Mouse (Mus musculus) lung, adult 2 months (tissue): ENCODE results near the gene Tbx6.

Experiments used
- CTCF ChIP-seq: fragments of 200-500 bp; IDR thresholded peaks from 2 replicates; pipeline ENCODE4 v1.5.1; 2011; ENCODE audit warnings: mild to moderate bottlenecking, low read length, control low read depth; ENCODE audit not compliant: insufficient read depth
- POLR2A ChIP-seq: fragments of 200-500 bp; IDR thresholded peaks from 2 replicates; pipeline ENCODE4 v1.6.1; 2011; ENCODE audit warnings: low read depth, mild to moderate bottlenecking, control low read depth, low read length, borderline replicate concordance; ENCODE audit errors: extremely low read depth

DNA sequence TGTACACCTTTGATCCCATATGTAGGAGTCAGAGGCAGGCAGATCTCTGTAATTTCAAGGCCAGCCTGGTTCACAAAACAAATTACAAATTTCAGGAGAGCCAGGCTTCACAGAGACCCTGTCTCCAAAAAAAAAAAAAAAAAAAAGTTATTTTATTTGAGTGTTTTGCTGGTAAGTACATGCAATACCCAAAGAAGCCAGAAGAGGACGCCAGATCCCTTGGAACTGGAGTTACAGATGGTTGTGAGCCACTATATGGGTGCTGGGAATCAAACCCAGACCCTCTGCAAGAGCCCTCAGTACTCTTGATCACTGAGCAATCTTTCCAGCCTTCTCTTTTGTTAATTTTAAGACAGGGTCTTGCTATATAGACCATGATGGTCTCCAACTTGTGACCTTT lies 37.5 kb downstream of the Tbx6 start:
- TF ChIP-seq POLR2A (no peak), CTCF (no peak)
